Mouse (Mus musculus) embryo, embryonic 10.5 days (tissue): ENCODE measurements around the gene Mapk13.
"Not testable (repeated sequence)": the region's sequence is repeated elsewhere in the genome, so short reads cannot be mapped to it uniquely, and the experiment has no call there.

Source experiments
- DNase-seq: peaks from one replicate; pipeline ENCODE4 v3.0.0-alpha.2; 2015; ENCODE audit warnings: low spot score

Mapk13 gene

DNA sequence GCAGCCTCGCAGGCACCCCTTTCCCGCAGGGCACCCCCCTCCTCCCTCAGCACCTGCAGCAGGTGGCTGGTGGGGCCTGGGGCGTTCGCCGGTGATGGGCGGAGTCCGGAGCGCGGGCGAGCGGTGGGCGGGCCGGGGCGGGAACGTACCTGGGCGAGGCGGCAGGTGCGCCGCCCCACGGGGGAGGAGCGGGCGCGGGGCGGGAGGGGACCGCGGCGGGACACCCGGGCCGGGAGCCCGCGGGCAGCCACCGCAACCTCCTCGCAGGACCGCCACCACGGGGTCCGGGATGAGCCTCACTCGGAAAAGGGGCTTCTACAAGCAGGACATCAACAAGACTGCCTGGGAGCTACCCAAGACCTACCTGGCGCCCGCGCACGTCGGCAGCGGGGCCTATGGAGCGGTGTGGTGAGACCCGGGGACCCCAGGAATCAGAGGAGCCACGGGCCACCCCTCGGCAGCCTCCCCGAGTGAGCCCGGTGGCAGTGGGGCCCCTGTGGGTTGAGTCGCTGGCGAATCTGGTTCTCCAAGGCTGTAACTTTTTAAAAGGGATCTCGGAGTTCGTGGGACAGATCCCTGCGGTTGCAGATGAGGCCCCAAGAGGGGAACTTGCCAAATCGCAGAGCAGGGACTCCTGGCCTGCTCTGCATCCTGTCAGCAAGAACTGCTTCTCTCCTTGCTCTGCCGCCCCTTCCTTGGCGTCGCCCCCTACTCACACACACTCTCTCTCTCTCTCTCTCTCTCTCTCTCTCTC lies at the start of gene Mapk13:
Gene Mapk13 (plus strand): TSS at position 177 of the 754 bp plus-strand sequence.
- peak; percentile 30 for DNase-seq

DNA sequence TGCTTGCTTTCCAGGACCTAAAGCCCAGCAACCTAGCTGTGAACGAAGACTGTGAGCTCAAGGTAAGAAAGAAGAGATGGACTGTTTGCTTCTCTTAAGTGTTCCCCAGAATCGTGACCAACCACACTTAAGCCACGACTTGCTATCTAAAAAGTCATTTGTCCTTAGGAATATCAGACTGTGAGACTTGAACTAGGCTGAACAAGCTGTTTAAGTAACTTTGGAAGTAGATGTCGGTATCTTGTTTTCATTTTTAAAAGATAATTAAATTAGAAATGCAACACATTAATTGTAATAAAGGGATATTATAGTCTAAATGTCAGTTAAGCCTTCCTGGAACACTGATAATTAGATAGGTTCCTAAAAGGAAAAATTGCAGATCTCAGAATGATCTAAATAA lies 43.3 kb upstream of the Mapk13 start, which contains the start of gene AC170998.1:
Gene AC170998.1 (plus strand): TSS at position 301 of the 400 bp plus-strand sequence.
- no peak for DNase-seq

DNA sequence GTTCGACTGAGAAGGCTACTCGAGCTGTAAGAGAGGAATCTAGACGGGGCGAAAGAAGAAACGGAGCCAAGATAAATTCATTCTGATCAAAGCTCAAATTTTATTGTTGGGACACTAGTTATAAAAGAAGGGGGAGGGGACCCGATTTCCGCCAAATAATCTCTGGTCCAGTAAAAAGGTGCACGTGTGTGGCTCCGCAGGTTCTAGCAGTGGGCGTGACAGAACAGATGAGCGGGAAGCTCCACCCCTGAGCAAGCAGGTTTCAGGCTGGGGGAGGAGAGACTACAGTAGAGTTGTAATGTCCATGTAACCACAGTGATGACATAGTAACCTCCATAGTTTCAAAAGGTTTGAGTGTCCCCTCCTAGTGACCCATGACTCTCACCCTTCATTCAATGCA lies 41.6 kb upstream of the Mapk13 start:
- DNase-seq, result not testable (repeated sequence)

DNA sequence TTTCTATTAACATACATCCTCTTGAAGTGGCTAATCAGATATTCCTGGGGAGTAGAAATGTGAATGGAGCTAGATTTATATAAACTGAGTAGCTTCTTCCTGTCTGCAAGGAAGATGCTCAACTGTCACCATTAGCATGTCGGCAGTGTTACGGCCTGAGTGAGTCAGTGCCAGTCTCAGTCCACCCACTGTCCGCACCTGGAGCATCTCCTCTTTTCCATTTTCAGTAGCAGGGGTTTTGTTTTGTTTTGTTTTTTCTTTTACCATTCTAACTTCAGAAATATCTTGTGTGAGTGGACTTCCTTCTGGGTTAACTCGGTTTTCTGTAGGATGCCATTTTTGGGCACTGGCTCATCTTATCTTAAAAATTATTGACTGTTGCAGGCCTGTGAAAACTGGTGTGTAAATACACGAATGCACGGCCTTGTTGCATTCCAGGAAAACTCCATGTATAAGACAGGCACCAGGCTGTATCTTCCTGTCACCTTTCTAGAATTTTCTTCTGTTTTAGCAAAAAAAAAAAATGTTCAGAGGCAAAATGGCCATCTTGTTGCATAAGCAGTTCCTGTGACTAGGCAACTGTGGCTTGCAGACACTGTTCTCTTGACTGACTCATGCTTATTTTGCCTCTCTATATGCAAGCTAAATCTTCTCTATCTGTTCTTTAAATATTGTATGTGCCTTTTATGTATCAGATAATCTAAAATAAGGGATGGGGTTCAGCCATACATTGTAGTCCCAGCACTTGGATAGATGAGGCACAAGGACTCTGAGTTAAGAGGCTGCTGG lies 33.6 kb upstream of the Mapk13 start:
- DNase-seq, result no peak

DNA sequence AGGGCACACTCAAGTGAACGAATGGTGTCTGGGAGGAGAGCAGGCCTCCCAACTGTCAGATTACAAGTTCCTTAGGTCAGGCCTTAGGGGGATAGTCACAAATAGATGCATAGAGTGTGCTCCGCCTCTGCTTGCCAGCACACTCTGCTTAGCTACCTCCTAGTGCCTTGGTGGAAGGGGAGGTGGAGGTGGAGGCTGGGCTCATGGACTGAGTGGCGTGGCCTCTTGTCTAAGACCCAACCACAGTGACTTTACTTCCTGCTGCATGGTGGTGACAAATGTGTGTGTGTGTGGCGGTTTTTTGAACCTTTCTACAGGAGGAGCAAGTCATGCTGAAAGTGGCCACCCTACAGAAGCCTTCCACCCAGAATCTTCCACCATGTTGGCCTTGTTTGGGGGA lies 32.6 kb upstream of the Mapk13 start:
- no peak for DNase-seq

DNA sequence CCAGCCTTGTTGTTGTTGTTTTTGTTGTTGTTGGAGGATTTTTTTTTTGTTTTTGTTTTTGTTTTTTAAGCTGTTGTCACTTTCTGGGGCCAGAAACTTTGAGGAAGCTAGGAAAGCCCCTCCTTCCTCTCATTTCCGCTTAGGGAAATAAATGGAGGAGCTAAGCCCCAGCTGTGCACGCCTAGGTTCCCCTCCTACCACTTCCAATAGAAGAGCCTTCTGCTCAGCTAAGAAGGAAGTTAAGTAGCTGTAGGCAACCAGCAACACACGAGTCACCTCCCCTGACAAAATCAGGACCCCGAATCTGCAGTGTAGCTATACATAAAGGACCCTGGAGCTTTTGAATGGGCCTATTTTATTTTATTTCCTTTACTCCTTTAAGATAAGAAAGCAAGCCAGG lies 31.1 kb upstream of the Mapk13 start:
- no peak for DNase-seq

DNA sequence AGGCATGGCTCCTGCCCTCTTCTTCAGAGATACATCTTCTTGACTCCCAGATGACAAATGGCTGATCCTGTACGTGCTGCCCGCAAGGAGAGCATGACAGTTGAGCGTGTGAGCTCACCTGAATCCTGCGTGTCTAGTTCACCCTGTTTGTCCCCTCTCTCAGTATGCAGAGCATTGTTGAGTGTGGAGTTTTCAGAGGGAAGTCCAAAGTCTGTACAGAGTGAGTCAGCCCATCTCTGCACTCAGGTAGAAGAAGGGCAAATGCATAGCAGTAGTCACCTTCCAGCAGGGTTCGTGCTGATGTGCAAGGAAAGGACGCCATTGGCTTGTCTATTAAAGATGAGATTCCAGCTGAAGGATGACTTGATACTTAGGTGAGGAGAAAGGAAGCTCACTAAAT lies 29.9 kb upstream of the Mapk13 start:
- DNase-seq, result no peak

DNA sequence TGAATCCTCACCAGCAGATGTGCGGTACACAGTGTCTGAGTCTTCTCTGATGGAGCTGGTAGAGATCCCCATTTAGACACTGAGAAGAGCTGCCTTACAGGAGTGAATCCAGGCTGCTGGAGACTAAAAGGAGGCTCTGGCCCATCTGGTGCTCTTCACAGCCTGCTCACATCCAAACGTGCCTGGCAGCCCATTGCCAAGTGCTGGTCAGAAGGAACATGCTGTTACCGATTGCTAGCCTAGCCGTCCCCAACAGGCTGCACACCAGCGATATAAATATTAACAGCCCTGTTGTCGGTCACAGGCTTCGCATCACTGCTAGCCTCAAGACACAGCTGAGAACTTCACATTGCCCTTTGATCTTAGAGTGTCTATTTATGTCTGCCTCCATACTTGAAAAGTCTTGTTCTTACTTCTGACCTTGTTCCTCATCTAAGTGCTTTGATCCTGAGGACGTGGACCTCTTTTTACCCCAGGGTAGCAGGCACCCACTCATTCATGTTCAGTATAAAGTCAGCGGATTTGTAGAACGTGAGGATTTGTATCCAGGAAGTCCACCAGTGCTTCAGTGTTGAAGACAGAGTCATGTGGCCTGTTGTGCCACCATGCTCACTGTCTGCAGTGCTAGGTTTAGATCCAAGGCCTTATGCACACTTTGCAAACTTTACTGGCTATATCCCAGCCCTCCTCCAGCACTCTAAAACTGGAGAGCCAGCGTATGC lies 25.8 kb upstream of the Mapk13 start:
- no peak for DNase-seq

DNA sequence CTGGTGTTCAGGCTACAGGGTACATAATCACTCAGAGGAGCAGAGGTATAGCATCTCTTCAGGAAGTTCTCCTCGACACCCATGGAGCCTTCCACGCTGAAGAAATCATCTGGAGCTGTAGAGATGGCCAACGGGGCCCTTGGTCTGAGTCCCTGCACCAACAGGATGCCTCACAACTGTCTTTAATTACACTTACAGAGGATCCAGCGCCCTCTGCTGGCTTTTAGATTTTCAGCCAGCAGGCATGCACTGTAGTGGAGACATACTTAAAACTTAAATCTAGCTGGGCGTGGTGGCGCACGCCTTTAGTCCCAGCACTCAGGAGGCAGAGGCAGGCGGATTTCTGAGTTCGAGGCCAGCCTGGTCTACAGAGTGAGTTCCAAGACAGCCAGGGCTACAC lies 25.2 kb upstream of the Mapk13 start:
- peak; percentile 40 for DNase-seq

DNA sequence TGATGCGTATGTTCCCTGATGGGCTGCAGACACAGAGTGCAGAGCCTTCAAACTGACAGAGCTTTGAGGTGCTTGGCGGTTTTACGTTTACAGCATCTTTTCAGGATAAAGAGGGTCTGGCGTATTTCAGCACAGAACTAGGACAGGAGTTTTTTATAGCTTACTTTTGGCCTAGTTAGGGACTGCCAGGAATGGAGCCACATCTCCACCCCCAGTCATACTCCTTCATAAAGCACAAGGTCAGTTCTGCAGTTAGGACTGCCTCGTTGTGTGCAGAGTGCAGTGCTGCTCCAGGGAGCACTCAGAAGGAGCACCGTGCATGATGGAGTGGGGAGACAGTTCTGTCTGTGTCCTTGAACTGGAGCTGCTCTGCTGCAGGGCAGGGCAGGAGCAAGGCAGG lies 23.3 kb upstream of the Mapk13 start:
- DNase-seq, result no peak

DNA sequence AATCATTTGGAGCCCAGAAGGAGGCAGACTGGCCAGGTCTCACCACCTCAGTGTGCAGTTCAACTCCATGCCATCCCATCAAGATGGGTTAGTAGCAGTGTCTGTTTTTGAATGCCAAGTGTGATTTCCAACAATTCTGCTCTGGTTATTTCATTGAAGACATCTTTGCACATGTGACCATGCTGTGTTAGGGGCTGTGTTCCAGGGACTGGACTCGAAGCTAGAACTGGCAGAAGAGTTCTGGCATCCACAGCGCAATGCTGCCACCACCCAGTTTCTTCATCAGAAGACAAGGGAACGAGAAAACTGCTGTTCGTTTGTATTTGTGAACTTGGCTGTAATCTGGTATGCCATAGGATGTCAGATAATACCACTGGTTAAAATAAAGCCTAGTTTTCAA lies 21.1 kb upstream of the Mapk13 start:
- DNase-seq, result no peak

DNA sequence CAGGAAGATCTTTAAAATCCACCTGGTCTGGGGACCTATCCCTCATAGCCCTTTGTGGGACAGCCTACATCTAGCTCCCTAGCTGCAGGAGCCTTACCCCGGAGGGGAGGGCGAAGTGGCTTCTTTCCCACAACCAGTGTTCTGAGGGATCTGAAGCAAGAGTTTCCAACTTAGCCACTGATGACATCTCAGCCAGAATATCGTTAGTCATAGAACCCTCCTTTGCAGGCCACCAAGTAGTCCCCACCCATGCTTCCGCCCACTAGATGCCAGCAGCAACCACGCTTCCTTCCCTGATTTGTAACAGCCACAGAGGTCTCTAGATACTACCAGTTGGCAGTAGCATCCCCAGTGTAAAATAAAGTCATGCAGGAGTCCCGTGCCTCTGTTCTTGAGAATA lies 18.5 kb upstream of the Mapk13 start:
- DNase-seq, result no peak

DNA sequence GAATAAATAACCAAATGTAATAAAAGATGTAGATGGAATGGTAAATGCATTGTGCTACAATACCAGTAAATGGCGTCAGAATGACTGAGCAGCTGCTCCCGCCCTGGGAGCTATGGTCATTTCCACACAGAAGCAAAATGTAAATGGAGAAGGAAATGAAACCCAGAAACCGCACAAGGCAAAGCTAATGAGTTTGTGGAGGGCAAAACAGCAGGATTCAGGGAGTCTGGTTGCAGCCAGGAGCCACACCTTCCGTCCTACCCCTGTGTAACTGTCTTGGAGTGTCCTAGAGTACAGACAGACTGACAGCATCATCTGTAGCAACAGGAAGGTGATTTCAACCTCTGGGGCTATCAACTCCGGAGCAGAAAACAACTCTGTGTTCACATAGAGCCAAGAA lies 12.7 kb upstream of the Mapk13 start:
- no peak for DNase-seq

DNA sequence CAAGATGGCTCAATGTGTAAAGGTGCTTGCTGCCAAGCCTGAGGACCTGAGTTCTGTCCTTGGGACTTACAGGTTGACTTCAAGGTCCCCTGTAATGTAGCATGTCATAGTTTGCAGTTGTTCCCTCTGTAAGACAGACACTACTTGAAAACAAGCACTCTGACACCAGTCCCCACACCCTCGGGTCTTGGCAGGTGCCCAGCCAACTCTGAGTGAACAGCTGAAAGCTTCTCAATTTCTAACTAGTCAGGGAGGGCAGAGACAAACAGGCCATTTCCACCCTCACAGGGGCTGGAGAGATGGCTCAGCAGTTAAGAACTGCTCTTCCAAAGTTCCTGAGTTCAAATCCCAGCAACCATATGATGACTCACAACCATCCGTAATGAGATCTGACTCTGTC lies 11.6 kb upstream of the Mapk13 start:
- DNase-seq, result no peak

DNA sequence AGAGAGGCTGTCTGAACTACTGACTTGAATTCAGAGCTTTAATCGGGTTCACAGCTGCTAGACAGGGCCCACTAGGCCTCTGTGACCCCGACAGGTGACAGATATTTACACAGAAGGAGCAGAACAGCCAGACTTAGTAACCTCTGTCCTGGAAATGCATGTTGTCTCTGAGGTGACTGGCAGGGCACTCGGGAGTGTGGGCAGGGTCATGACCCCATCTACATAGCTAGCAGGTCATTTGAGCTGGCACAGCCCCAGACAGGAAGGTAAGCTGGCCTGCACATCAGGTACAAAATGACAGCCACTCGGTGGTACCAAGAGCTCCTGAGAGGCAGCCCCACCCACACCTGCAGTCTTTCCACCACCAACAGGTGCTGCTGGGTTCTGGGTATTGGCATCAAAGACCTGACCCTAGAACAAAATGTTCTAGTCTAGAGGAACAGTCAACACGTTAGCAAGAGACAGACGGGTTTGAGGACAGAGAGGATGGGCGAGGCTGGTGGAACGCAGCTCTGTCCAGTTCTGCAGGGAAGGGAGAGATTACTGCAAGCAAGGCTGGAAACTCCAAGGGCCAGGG lies 8.3 kb upstream of the Mapk13 start:
- no peak for DNase-seq

DNA sequence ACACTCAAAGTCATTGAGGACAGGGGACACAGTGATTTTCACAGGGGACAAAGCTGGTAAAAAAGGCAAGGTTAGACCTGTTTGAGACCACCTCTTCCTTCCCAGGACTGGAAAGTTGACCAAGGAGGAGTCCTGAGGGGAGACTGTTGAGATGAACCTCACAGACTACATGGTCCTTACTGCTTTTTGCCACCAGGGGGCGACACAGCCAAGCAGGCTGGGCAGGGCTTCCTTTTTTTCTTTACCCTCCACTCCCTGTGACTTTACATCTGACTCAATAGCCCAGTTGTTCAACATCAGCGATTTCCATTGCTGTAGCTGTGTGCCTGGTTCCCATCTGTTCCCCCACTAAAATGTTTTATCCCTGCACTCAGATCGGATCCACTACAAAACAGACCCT lies 7.2 kb upstream of the Mapk13 start:
- peak; percentile 72 for DNase-seq

DNA sequence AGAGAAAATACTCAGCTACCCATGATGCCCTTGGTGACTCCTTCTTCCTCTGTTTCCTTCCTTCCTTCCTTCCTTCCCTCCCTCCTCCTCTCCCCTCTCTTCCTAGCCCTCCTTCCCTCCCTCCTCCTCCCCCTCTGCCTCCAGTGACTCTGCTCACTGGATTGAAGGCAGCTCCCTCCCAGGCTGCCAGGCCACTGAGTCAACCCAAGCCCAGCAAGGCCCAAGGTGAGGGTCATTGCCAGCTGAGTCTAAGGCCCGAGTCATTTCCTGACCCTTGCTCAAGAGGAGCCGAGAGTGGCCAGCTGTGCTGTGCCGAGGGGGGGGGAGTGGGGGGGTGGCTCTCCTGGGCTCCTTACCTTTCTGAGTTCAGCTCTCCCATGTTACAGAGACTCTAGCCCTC lies 2.9 kb upstream of the Mapk13 start:
- DNase-seq, result no peak

DNA sequence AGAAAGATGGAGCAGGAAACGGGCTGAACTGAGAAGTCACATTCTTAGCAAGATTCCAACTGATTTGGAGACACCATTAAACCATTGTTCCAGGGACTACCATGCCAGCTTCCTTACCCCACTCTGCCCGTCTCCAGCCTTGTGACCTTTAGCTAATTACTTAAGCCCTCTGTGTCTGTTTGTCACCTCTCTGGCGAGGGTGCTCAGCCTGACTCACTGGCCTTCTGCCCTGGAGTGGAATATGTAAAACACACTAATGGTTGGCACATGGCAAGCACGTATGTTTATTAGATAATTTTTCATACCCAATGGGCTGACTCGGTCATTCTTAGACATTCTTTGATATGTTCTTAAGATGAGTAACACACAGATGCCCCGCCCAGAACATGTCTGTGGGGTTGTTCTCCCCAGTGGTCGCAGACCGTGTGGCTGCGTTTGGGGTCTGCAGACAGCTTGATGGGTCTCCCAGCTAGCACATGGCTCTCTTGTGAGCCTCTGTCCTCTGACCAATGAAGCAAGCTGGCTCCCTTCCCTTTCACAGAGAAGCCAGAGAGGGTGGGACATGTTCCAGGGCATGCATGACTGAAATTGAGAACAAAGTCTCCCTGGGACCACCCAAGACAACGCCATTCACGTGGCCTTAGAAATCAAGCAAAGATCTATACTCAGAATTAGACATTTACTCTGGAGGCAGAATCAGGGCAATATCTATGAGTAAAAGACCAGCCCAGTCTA lies 2.1 kb upstream of the Mapk13 start:
- DNase-seq, result no peak

DNA sequence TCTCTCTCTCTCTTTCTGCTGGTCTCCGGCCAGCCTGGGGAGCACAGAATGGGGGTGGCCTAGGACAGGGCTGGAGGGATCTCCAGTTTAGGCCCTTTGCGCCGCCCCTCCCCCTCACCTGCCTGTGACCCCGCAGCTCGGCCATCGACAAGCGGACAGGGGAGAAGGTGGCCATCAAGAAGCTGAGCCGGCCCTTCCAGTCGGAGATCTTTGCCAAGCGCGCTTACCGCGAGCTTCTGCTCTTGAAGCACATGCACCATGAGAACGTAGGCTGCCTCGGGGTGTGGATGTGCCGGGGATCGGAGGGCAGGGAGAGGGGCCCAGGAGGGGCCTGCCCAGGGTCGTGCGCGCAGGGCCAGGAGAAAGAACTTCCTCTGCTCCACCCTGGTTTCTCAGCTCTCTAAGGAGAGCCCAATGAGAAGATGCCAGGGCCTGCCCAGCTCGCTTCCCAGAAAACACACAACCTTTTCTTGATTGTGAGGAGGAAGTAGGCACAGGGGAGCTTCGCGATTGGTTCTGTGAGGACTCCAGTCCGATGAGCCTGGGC lies 851 bp downstream of the Mapk13 start:
- DNase-seq, result peak; percentile 42

DNA sequence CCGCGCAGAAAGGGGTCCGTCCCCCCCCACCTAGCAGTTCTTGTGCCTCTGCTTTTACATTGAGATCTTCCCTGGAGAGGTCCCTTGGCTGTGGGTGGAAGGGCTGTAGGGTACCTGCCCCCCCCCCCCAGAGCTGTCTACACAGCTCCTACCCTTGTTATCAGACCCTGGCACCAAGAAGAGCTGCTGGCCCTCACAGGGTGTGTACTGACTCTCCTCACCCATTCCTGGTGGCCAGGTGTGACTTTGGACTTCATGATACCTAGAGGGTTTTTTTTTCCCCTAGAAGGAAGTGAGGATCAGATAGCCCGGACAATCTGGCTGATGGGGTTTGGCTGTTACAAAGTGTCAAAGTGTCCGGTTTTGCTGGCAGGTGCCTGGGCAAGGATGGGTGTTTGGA lies 2.2 kb downstream of the Mapk13 start:
- no peak for DNase-seq

DNA sequence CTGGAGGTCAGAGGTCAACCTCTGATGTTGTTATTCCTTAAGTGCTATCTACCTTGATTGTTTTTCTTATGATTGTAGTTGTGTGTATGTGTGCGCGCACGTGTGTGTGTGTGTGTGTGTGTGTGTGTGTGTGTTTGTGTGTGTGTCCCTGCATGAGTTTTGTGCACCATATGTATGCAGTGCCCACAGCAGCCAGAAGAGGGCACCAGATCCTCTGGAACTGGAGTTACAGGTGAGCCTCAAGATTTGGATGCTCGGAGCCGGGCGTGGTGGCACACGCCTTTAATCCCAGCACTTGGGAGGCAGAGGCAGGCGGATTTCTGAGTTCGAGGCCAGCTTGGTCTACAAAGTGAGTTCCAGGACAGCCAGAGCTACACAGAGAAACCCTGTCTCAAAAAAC lies 5.2 kb downstream of the Mapk13 start:
- DNase-seq, result not testable (repeated sequence)

DNA sequence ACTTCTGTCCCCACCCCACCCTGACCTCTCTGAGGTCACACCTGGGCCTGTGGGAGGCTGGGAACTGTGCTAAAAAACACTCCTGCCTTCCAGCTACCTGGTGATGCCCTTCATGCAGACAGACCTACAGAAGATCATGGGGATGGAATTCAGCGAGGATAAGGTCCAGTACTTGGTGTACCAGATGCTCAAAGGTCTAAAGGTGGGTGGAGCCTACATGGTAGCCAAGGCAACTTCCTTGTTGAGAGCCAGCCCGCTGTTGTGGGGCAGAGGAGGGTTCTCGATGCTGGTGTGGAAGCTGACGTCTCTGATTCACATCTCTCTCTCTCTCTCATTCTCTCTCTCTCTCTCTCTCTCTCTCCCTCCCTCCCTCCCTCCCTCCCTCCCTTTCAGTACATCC lies 6.1 kb downstream of the Mapk13 start:
- DNase-seq, result no peak
